Mouse (Mus musculus): ENCODE data around the gene Prrc2a. TPM values are rescaled to one million over a fixed set of nuclear protein-coding genes. Genes with fewer than 3 reads are reported as not detected.

The Prrc2a gene
- polyA plus RNA-seq, 1 experiment from 2014 or later = 205 TPM

DNA sequence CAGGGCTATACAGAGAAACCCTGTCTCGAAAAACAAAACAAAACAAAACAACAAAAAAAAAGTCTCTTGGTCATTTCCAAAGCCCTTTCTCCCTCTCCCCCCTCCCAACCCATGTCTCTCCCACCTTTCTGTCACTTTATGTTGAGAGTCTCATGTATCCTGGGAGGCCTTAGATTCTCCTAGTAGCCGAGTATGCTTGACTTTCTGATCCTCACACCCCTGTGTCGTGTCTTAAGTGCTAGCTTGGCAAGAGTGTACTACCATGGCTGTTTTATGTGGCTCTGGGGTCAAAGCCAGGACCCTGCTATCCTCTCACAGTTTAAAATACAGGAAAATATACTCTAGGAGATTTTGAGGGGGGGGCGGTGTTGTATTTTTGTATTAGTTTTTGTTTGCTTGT is 22.6 kb upstream of the Prrc2a start:
- no peak overlapping the region for H3K27ac ChIP-seq
- no peaks in the 10 kb centered on the region for H3K9me3 ChIP-seq
- H3K4me2 ChIP-seq (replicated peaks) = no peak overlapping the region
- ATAC-seq (ENCODE audit: low FRiP score, low read depth) = no peak
- H3K4me1 ChIP-seq = peaks cover 5% of the 10 kb centered on the region; the same call in 1 of the 2 replicates
- no peak overlapping the region for H3K4me3 ChIP-seq
- no peaks in the 10 kb centered on the region for H3K27me3 ChIP-seq (replicated peaks)
- H3K9ac ChIP-seq = no peak overlapping the region
- H3K36me3 ChIP-seq = no peaks in the 10 kb centered on the region
- 76% methylated on average over 4 of the region's 4 CpGs for WGBS

DNA sequence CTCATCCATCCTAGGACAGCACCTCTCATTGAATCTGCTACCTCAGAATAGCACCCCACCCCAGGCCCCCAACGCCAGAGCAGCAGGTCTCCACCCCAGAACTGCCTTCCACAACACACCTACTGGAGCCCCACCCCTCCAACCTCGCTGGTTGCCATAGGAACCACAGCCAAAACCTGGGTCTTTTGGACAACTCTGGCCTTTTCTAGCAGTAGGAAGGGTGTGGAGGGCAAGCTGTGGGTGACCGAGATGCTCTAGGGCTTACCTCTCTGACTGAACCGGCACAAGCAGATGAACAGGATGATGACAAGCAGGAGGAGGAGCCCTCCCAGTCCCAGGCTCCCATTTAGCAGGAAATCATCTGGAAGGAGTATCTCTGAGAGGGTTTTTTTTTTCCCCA is 22.0 kb upstream of the Prrc2a start:
- Histone ChIP-seq H3K9ac (no peak overlapping the region), H3K36me3 (no peaks in the 10 kb centered on the region), H3K27ac (no peak overlapping the region), H3K4me1 (peaks cover 5% of the 10 kb centered on the region; the same call in 1 of the 2 replicates), H3K27me3 (replicated peaks) (no peaks in the 10 kb centered on the region), H3K9me3 (no peaks in the 10 kb centered on the region), H3K4me3 (no peak overlapping the region), H3K4me2 (replicated peaks) (peak overlapping the region; percentile 61)
- no peak for ATAC-seq (ENCODE audit: low FRiP score, low read depth)
- WGBS = under 1% methylated on average over 4 of the region's 4 CpGs

DNA sequence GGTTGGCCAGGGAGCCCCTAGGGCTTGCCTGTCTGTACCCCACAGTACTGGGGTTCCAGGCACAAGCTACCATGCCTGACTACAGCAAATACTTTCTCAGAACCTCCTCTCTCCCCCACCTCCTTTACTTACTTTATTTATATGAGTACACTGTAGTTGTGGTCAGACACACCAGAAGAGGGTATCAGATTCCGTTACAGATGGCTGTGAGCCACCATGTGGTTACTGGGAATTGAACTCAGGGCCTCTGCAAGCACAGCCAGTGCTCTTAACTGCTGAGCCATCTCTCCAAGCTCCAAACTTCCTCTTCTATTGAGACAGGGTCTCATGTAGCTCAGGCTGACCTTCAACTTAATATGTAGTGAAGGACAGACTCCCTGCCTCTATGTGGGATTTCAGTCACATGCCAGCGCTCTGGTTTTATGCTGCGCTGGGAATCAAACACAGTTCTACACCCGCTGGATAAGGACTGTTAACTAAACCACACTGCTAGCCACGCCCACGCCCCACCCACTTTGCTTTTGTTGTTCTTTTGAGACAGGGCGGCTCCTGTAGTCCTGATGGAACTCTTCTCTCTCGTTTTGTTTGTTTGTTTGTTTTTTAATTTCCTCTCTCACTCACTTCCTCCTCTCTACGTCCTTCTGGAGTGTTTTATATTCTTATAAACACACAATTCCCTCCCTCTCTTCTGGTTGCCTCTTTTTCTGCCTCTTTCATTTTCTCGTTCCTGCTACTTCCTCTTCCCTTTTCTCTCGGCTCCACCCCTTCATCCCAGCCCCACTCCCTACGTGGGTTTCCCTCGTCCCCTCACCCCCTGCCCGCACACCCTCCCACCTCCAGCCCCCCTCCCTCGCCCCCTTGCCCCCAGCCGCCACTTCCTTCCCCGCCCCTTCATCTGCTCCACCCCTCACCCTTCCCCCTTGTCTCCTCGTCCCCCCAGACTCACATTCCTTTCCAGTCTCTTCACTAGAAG is 21.2 kb upstream of the Prrc2a start:
- no peaks in the 10 kb centered on the region for H3K27me3 ChIP-seq (replicated peaks)
- 0 out of 2 replicates have a peak overlapping the region, but pooled peaks have one; percentile 33 for H3K9ac ChIP-seq
- H3K36me3 ChIP-seq = no peaks in the 10 kb centered on the region
- WGBS = 4% methylated on average over 18 of the region's 18 CpGs
- H3K4me3 ChIP-seq = peak overlapping the region; percentile 31
- H3K27ac ChIP-seq = no peak overlapping the region
- H3K4me2 ChIP-seq (replicated peaks) = peak overlapping the region; percentile 61
- peaks cover 5% of the 10 kb centered on the region; the same call in 1 of the 2 replicates for H3K4me1 ChIP-seq
- no peaks in the 10 kb centered on the region for H3K9me3 ChIP-seq
- ATAC-seq (ENCODE audit: low FRiP score, low read depth) = no peak

DNA sequence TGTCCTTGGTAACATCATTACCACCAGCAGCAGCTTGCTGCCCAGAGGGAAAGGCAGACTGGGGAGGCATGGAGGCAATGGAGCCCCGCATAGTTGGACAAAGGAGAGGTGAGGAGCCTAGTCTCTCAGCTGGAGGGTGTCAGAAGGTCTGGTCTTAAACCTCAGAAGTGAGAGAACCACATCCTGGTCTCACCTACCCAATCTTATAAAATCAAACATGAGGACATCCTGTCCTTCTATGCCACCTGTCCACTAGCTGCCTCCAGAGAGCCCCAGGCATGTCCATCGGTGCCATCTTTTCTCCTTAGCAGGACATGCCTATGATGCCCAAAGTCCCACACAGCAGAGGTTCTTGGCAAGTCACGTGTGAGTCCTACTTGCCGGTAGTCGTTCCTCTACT is 15.4 kb upstream of the Prrc2a start:
- 86% methylated on average over 5 of the region's 5 CpGs for WGBS

DNA sequence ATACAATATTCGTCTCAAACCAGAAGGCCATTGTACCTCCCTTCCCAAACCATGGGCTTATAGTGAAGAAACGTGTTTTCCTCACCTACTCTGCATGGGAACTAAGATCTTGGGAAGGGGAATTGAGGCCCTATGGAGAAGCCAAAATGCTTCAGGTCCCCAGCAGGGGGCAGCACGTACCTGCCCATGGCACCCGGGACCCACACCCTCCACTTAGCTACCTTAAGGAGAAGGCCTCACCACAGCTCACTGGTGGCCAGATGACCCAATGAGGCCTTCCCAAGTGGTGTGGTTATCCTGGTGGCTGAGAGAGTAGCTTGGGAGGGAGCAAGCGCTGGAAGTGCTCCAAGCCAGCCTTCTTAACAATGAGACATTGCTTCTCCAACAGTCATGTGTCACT is 13.8 kb upstream of the Prrc2a start:
- Histone ChIP-seq H3K27me3 (replicated peaks) (no peaks in the 10 kb centered on the region), H3K27ac (no peak overlapping the region), H3K4me3 (no peak overlapping the region), H3K9ac (no peak overlapping the region), H3K9me3 (no peaks in the 10 kb centered on the region), H3K4me1 (no peaks in the 10 kb centered on the region), H3K36me3 (no peaks in the 10 kb centered on the region), H3K4me2 (replicated peaks) (no peak overlapping the region)
- 16% methylated on average over 5 of the region's 5 CpGs for WGBS
- peak; percentile 63; the same call in 1 of the 2 replicates for ATAC-seq (ENCODE audit: low FRiP score, low read depth)

More for the DNA sequence above, 15.4 kb upstream of the Prrc2a start:
- no peak overlapping the region for H3K27ac ChIP-seq
- no peak overlapping the region for H3K4me3 ChIP-seq
- ATAC-seq (ENCODE audit: low FRiP score, low read depth) = no peak
- no peak overlapping the region for H3K4me2 ChIP-seq (replicated peaks)
- H3K4me1 ChIP-seq = no peaks in the 10 kb centered on the region
- no peaks in the 10 kb centered on the region for H3K9me3 ChIP-seq
- no peaks in the 10 kb centered on the region for H3K36me3 ChIP-seq
- H3K9ac ChIP-seq = no peak overlapping the region
- no peaks in the 10 kb centered on the region for H3K27me3 ChIP-seq (replicated peaks)

DNA sequence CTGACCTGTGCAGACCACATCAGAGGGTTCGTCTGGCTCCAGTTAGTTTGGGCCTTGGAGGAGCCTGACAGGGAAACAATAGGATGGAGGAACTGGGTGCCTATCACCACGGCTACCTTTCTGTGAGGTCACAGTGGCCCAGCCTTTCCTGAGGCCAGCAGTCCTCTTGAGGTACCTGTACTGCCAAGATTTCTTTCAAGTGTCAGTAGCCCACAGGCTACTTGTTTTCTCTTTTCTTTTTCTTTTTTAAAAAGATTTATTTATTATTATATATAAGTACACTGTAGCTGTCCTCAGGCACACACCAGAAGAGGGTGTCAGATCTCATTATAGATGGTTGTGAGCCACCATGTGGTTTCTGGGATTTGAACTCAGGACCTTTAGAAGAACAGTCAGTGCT is 11.3 kb upstream of the Prrc2a start, which contains the start of gene Aif1:
TSS of gene Aif1 (minus strand) at position 101 of the 400 bp plus-strand sequence.
- H3K4me3 ChIP-seq = no peak within 1 kb of the TSS
- no peaks in the 10 kb centered on the region for H3K4me1 ChIP-seq
- H3K27me3 ChIP-seq (replicated peaks) = no peaks in the 10 kb centered on the region
- 63% methylated on average over 2 of the region's 2 CpGs for WGBS
- H3K4me2 ChIP-seq (replicated peaks) = no peak within 1 kb of the TSS
- H3K9ac ChIP-seq = no peak within 1 kb of the TSS
- ATAC-seq (ENCODE audit: low FRiP score, low read depth) = no peak
- H3K27ac ChIP-seq = no peak within 1 kb of the TSS
- no peaks in the 10 kb centered on the region for H3K9me3 ChIP-seq
- H3K36me3 ChIP-seq = no peaks in the 10 kb centered on the region

DNA sequence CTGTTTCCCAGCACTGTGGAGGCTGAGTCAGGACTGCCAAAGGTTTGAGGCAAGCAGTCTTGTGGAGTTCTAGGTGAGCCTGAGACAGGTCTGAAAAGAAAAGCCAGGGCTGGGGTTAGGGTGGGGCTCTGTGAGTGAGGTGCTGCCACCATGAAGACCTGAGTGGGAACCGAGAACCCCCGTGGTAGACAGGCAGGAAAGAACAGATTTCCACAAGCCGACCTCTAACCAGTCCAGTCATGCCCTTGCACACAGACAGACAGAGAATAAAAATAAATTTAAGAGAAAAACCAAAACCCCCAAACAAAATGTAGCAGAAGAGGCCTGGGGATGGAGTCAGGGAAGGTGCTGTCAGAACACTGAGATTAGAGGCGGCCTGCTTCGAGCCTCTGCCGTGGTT is 10.7 kb upstream of the Prrc2a start:
- H3K9me3 ChIP-seq = no peaks in the 10 kb centered on the region
- H3K27me3 ChIP-seq (replicated peaks) = no peaks in the 10 kb centered on the region
- no peak overlapping the region for H3K4me2 ChIP-seq (replicated peaks)
- H3K4me3 ChIP-seq = no peak overlapping the region
- H3K36me3 ChIP-seq = no peaks in the 10 kb centered on the region
- no peak overlapping the region for H3K27ac ChIP-seq
- ATAC-seq (ENCODE audit: low FRiP score, low read depth) = no peak
- no peak overlapping the region for H3K9ac ChIP-seq
- WGBS = 77% methylated on average over 6 of the region's 6 CpGs
- H3K4me1 ChIP-seq = no peaks in the 10 kb centered on the region

DNA sequence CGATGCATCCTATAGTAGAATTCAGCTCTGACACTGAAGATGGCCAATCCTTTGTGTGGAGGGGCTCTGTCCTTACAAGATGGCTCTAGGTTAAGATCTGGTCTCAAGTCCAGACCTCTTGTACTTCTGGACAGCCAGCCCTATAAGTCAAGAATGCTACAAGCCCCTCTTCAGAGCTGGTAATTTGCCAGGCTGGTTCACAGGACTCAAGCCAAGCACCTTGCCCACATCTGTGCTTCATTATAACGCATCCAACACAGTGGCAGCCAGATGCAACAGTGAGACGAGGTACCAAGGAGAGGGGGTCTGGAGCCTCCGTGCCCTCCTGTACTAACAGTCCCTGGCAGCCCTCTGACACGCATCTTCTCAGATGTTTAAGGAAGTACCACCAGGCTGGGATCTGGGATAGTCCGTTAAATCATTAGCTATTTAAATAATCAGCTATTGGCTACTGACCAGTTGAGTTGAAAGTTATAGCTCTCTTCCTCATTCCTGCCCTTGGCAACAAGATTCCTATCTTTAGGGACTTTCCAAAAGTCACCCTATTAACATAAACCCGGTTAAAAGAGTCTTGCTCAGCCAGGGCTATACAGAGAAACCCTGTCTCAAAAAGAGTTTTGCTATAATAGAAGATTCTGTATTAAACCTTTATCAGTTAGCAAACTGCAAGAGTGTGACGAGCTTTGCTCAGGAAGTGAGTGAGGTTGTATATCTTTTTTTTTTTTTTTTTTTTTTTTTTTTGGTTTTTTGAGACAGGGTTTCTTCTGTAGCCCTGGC is 9.7 kb upstream of the Prrc2a start:
- no peak for ATAC-seq (ENCODE audit: low FRiP score, low read depth)
- H3K27ac ChIP-seq = no peak overlapping the region
- no peak overlapping the region for H3K9ac ChIP-seq
- H3K4me1 ChIP-seq = no peaks in the 10 kb centered on the region
- H3K4me3 ChIP-seq = no peak overlapping the region
- no peaks in the 10 kb centered on the region for H3K36me3 ChIP-seq
- H3K4me2 ChIP-seq (replicated peaks) = no peak overlapping the region
- H3K27me3 ChIP-seq (replicated peaks) = no peaks in the 10 kb centered on the region
- no peaks in the 10 kb centered on the region for H3K9me3 ChIP-seq
- 77% methylated on average over 8 of the region's 8 CpGs for WGBS

DNA sequence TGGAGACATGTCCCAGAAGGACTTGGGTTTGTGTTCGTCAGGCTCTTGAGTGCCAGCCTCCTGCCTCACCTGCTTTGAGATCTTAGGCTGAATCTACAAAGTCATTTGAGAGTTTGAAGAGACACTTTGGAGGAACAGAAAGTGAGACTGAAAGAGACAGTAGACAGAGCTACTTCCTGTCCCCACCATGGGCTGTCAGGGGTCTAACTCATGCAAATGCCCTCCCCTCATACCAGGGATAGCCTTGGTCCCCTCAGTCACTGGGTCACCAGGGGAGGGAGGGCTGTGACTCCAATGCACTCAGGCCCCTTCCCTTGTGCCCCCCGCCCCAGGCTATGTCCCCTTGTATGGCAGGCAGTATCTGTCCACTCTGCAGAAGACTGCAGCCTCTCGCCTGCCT is 8.6 kb upstream of the Prrc2a start:
- no peak overlapping the region for H3K27ac ChIP-seq
- H3K9ac ChIP-seq = no peak overlapping the region
- no peak for ATAC-seq (ENCODE audit: low FRiP score, low read depth)
- H3K4me3 ChIP-seq = no peak overlapping the region
- no peaks in the 10 kb centered on the region for H3K4me1 ChIP-seq
- H3K4me2 ChIP-seq (replicated peaks) = no peak overlapping the region
- 73% methylated on average over 3 of the region's 3 CpGs for WGBS
- no peaks in the 10 kb centered on the region for H3K36me3 ChIP-seq
- no peaks in the 10 kb centered on the region for H3K9me3 ChIP-seq
- no peaks in the 10 kb centered on the region for H3K27me3 ChIP-seq (replicated peaks)

DNA sequence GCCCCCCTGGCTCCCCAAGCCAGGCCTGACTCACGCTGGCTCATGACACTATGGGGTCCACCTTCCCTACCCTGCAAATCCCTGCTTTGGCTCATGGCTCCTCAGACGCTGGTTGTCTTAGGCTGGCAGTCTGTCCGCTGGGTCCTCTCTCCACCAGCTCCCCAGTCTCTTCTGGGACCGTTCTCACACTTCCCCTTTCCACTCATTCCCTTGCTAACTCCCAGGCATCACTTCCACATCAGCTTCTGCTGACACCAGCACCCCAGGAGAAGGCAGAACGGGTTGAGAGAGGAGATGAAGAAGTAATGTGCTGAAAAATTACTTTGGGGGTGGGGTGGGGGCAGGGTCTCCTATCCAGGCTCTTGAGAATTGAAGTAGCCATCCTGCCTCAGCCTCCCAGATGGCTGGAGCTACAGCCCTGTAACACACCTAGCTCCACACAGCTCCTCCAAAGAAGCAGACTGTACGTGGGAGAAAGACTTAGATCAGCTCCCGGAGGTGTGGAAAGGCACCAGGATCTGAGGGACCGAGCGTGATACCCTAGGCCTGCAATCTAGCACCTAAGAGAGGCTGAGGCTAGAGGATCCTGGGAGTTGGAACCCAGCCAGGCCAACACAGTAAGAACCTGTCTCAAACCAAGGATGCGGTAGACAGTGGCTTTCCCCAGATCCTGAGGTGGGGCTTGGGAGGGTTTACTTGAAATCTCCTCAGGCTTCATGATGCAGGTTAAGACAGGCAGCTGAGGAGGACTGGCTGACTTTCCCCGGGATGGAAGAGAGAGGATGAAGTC is 7.9 kb upstream of the Prrc2a start:
- Histone ChIP-seq H3K27ac (no peak overlapping the region), H3K9me3 (no peaks in the 10 kb centered on the region), H3K9ac (no peak overlapping the region), H3K4me1 (no peaks in the 10 kb centered on the region), H3K4me2 (replicated peaks) (no peak overlapping the region), H3K27me3 (replicated peaks) (no peaks in the 10 kb centered on the region), H3K4me3 (no peak overlapping the region), H3K36me3 (no peaks in the 10 kb centered on the region)
- 75% methylated on average over 11 of the region's 11 CpGs for WGBS
- ATAC-seq (ENCODE audit: low FRiP score, low read depth) = no peak

DNA sequence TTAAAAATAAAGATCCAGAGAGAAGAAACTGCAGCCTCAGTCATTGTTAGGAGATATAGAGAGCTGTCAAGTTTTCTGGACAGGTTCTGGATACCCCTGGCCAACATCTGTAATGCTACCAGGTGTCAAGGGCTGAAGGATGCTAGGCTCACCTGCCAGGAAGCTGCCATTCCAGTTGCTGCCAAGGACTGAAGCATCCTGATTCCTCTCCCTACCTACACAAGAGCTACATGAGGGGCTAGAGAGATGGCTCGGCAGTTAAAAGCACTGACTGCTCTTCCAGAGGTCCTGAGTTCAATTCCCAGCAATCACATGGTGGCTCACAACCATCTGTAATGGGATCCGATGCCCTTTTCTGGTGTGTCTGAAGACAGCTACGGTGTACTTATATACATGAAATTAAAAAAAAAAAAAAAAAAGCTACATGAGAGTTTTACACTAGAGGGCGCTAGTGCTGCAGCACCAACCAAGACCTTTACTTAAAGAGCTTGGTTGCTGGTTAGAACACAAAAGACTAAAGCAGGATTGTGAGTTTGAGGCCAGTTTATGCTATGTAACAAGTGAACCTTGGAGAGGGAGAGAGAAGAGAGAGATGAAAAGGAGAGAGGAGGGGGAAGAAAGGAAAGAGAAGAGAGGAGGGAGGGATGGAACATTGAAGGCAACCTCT is 4.0 kb upstream of the Prrc2a start:
- no peak overlapping the region for H3K27ac ChIP-seq
- 25% methylated on average over 4 of the region's 4 CpGs for WGBS
- H3K36me3 ChIP-seq = no peaks in the 10 kb centered on the region
- no peaks in the 10 kb centered on the region for H3K9me3 ChIP-seq
- H3K9ac ChIP-seq = no peak overlapping the region
- no peak for ATAC-seq (ENCODE audit: low FRiP score, low read depth)
- peaks cover 9% of the 10 kb centered on the region for H3K4me1 ChIP-seq
- no peaks in the 10 kb centered on the region for H3K27me3 ChIP-seq (replicated peaks)
- H3K4me3 ChIP-seq = no peak overlapping the region
- no peak overlapping the region for H3K4me2 ChIP-seq (replicated peaks)

Measured in neural tube, embryonic 12.5 days (tissue).